Mouse (Mus musculus) midbrain, postnatal 0 days (tissue): ENCODE data around the gene Celf5. TPM values are rescaled to one million over a fixed set of nuclear protein-coding genes. Genes with fewer than 3 reads are reported as not detected.

Experiments used
- ATAC-seq: fragments of 200-750 bp; cut with Nextera tagmentation; 2 replicates; pipeline ENCODE4 v1.8.0; 2017; ENCODE audit warnings: moderate number of reproducible peaks, mild to moderate bottlenecking, moderate TSS enrichment, moderate library complexity; ENCODE audit not compliant: low FRiP score
- DNase-seq: peaks from one replicate; pipeline ENCODE4 v3.0.0-alpha.2; 2015; ENCODE audit warnings: low spot score
- H3K27ac ChIP-seq: fragments of 300-500 bp; sonication (generic); 2 replicates; pipeline ENCODE4 v1.5.1; 2014; ENCODE audit warnings: low read depth, mild to moderate bottlenecking, low read length, mixed read lengths
- H3K27me3 ChIP-seq: fragments of 300-500 bp; sonication (generic); 2 replicates; pipeline ENCODE4 v1.6.1; 2014; ENCODE audit warnings: low read length, control low read depth, mixed read lengths; ENCODE audit not compliant: insufficient read depth
- H3K36me3 ChIP-seq: fragments of 300-500 bp; sonication (generic); 2 replicates; pipeline ENCODE4 v1.6.1; 2014; ENCODE audit warnings: low read length, control low read depth, mixed read lengths; ENCODE audit not compliant: insufficient read depth
- H3K4me1 ChIP-seq: fragments of 300-500 bp; sonication (generic); 2 replicates; pipeline ENCODE4 v1.6.1; 2014; ENCODE audit warnings: mild to moderate bottlenecking, control low read depth, antibody characterized with exemption, low read length, mixed read lengths; ENCODE audit not compliant: insufficient read depth
- H3K4me2 ChIP-seq: fragments of 300-500 bp; sonication (generic); 2 replicates; pipeline ENCODE4 v1.6.1; 2014; ENCODE audit warnings: low read depth, mild to moderate bottlenecking, low read length, mixed read lengths; ENCODE audit not compliant: poor library complexity, severe bottlenecking
- H3K4me3 ChIP-seq: fragments of 300-500 bp; sonication (generic); 2 replicates; pipeline ENCODE4 v1.5.1; 2014; ENCODE audit warnings: low read depth, mild to moderate bottlenecking, low read length, moderate library complexity
- H3K9ac ChIP-seq: fragments of 300-500 bp; sonication (generic); replicated peaks from 2 replicates; pipeline ENCODE4 v1.6.1; 2014; ENCODE audit warnings: mild to moderate bottlenecking, low read length, moderate library complexity, mixed read lengths; ENCODE audit not compliant: poor library complexity, severe bottlenecking
- H3K9me3 ChIP-seq: fragments of 300-500 bp; sonication (generic); 2 replicates; pipeline ENCODE4 v1.6.1; 2016; ENCODE audit warnings: low read length, control low read depth
- CTCF ChIP-seq: IDR thresholded peaks from 2 replicates; pipeline ENCODE4 v1.5.1; 2016; ENCODE audit warnings: antibody characterized with exemption, mild to moderate bottlenecking
- WGBS: fragments of 180-500 bp; shearing (Covaris S2); extraction: QIAGEN DNeasy Blood & Tissue Kit; methylation state at CpG from one replicate; pipeline ENCODE4 v1.1.7; 2014; 5-methylcytosine and 5-hydroxymethylcytosine counted together
- polyA plus RNA-seq: library from polyadenylated mRNA; unstranded; fragments of >200 nt; fragmentation: Nextera tagmentation; extraction: Ambion mirVana; gene quantifications from 2 replicates; pipeline ENCODE4 v1.2.1, GENCODE M21; 2015
- total RNA-seq: library from RNA; depleted of rRNA; stranded (reverse); fragments of >200 nt; gene quantifications from 2 replicates; pipeline ENCODE4 v1.2.3, GENCODE M21; 2014

Celf5 gene
- total and polyA plus RNA-seq, 2 experiments from 2014 or later: 74.0 to 142 TPM

DNA sequence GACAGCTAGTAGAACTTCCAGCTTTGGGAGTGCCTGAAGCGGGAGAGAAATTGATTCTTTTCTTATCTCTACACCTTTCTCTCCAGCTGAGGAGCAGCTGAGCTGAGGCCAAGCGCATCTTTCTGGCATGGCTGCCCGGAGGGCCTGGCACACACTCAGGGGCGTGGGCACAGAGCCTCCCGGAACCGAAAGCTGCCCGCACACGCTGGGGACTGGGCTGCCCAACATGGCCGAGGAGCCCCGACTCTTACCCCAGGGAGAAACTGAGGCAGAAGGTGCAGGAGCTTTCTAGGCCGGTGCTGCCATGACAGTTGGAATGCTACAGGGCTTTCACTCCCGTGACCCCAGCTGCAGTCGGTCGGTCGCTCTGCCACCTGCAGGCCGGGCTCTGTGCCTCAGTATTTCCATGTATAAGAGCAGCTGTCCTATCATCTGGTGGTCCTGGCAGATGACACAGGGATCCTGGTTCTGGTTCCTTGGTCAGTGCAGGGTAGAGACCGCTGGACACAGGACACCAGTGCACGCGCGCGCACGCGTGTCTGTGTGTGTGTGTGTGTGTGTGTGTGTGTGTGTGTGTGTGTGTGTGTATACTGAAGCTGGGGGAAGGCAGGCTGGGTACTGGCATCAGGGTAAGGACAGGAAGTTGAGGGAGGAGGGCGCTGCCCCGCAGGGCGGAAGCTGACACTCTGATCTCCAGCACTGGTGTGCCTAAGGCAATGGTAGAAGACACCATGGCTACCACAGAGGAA lies 48.8 kb downstream of the Celf5 start:
- H3K27ac ChIP-seq: no peak overlapping the region
- no peak overlapping the region for H3K4me3 ChIP-seq
- H3K4me2 ChIP-seq: no peak overlapping the region; the same call in 1 of the 2 replicates
- 73% methylated on average over 26 of the region's 26 CpGs for WGBS
- H3K4me1 ChIP-seq: peaks cover 19% of the 10 kb centered on the region; the same call in 1 of the 2 replicates
- no peaks in the 10 kb centered on the region for H3K9me3 ChIP-seq
- no peak overlapping the region for H3K9ac ChIP-seq
- no peaks in the 10 kb centered on the region for H3K36me3 ChIP-seq
- no peak for DNase-seq
- H3K27me3 ChIP-seq: no peaks in the 10 kb centered on the region
- TF ChIP-seq CTCF: peak; percentile 38
- ATAC-seq: no peak

DNA sequence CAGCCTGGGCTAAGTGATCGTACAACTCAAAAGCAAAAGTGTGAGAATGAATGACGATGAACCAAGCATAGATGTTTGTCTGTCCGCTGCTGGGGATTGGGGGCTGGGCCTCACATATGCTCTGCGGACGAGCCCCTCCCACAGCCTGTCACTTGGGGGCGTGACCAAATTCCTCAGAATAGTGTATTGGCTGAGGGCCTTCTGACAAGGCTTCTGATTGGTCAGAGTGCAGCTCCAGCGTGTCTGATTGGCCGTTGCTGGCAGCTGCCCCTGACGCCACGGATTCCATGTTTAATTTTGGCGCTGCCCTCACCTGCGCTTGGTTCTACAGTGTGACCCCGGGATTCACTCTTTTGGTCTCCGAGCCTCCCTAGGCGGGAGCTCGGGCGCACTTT lies 49.6 kb downstream of the Celf5 start:
- Histone ChIP-seq H3K4me1 (peaks cover 19% of the 10 kb centered on the region; the same call in 1 of the 2 replicates), H3K27ac (0 out of 2 replicates have a peak overlapping the region, but pooled peaks have one; percentile 12), H3K9ac (peak overlapping the region; percentile 46; the same call in 1 of the 2 replicates), H3K27me3 (no peaks in the 10 kb centered on the region), H3K9me3 (no peaks in the 10 kb centered on the region), H3K36me3 (no peaks in the 10 kb centered on the region), H3K4me3 (peak overlapping the region; percentile 19), H3K4me2 (peak overlapping the region; percentile 54)
- TF ChIP-seq CTCF: no peak; the same call in 1 of the 2 replicates
- ATAC-seq (peak; percentile 87), DNase-seq (peak; percentile 99)
- 3% methylated on average over 17 of the region's 17 CpGs for WGBS

DNA sequence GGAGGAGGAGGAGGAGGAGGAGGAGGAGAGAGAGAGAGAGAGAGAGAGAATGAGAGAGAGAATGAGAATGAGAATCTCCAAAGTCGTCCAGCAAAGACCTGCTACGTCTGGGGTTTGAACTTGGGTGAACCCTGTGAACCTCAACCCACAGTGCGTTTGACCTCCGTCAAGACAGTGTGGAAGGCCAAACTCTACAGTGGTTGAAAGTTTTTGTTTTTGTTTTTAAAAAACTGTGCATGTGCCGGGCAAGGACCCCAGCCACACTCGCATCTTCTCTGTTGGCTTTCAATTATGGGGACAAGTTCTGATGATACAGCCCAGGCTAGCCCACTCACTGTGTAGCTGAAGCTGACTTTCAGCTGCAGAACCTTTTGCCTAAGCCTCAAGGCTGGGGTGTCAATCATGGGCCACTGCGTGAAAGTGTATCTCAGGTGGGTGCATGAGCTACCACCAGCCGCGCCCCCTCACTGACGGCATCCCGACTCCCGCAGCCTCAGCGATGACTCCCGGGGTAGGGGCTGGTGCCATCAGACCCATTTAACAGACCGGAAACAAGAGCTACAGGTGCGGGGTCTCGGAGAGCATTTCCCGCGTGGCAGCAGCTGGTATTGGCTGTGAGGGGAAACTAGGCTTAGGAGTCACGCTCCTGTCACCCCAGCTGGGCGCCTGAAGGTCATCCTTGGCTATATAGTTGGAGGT lies 50.2 kb downstream of the Celf5 start:
- peak overlapping the region; percentile 19; the same call in 1 of the 2 replicates for H3K4me3 ChIP-seq
- no peak for TF ChIP-seq CTCF
- DNase-seq (no peak), ATAC-seq (peak; percentile 9)
- 0 out of 2 replicates have a peak overlapping the region, but pooled peaks have one; percentile 12 for H3K27ac ChIP-seq
- no peak overlapping the region for H3K9ac ChIP-seq
- no peaks in the 10 kb centered on the region for H3K27me3 ChIP-seq
- no peaks in the 10 kb centered on the region for H3K9me3 ChIP-seq
- no peaks in the 10 kb centered on the region for H3K36me3 ChIP-seq
- peak overlapping the region; percentile 54 for H3K4me2 ChIP-seq
- peaks cover 19% of the 10 kb centered on the region; the same call in 1 of the 2 replicates for H3K4me1 ChIP-seq
- 65% methylated on average over 21 of the region's 21 CpGs for WGBS

DNA sequence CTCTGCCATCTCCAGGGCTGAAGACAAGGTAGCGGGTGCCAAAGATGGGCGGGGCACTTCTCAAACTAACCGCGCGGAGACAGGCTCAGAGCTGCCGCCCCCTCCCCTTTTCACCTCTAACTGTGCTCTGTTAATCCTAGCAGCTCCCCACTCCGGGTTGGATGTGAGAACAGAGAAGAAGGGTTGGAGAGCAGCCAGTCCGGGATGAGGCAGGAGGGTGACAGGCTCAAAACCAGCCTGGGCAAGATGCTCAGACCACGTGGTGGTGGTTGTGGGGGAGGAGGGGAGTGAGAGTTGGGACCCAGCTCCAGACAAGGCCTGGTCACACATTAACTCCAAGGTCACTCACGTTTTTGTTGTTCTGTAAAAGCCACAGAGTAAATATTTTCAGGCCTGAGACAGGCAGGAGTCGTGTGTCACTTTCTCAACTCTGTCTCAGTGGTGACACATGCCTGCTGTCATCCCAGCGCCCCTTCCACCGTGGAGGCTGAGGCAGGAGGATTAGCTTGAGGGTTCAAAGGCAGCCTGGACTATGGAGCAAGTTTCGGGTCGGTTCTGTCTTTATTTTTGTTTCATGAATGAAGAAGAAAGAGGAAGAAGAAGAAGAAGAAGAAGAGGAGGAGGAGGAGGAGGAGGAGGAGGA lies 50.9 kb downstream of the Celf5 start:
- Histone ChIP-seq H3K9ac (peak overlapping the region; percentile 87; the same call in 1 of the 2 replicates), H3K36me3 (no peaks in the 10 kb centered on the region), H3K4me3 (peak overlapping the region; percentile 82), H3K4me2 (peak overlapping the region; percentile 91), H3K9me3 (no peaks in the 10 kb centered on the region), H3K27ac (peak overlapping the region; percentile 92), H3K27me3 (no peaks in the 10 kb centered on the region), H3K4me1 (peaks cover 21% of the 10 kb centered on the region; the same call in 1 of the 2 replicates)
- WGBS: 9% methylated on average over 13 of the region's 15 CpGs
- no peak for TF ChIP-seq CTCF
- peak; percentile 71 for DNase-seq
- no peak for ATAC-seq

DNA sequence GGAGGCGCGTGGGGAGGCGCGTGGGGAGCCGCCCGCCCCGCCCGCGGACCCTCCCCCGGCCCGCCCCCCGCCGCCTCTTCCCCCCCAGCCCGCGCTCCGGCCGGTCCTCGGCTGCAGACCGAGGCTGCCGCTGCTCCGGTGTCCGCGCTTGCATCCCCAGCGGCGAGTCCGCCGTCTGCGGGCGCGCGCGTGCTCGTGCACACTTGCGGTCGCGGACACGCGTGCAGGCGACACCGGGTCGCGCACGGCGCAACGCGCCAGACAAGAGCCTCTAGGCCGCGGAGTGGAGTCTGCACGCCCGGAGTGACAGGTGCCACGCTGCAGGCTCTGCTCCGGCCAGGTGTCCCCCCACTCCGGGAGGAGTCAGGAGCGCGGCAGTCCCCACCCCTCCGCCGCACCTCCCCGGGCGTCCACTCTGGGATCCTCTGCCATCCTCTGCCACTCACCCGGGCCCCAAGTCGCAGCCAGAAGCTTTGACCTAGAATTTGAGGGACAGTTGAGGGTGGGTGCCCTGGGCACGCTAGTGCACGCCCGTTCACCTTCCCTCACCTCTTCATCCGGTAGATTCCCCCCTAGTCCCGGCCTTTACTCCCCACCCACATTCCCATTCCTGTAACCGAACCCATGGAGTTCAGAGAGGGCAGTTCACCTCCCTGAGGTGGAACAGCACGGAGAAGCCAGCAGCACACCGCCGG lies 51.5 kb downstream of the Celf5 start:
- Histone ChIP-seq H3K9ac (peak overlapping the region; percentile 87), H3K9me3 (no peaks in the 10 kb centered on the region), H3K27ac (peak overlapping the region; percentile 92), H3K36me3 (no peaks in the 10 kb centered on the region), H3K4me1 (peaks cover 23% of the 10 kb centered on the region; the same call in 1 of the 2 replicates), H3K4me3 (peak overlapping the region; percentile 82), H3K27me3 (no peaks in the 10 kb centered on the region), H3K4me2 (peak overlapping the region; percentile 91)
- WGBS: 4% methylated on average over 49 of the region's 70 CpGs
- ATAC-seq (peak; percentile 27; the same call in 1 of the 2 replicates), DNase-seq (peak; percentile 78)
- TF ChIP-seq CTCF: no peak
